Mouse (Mus musculus): ENCODE measurements around the gene Padi1. TPM values are rescaled to one million over a fixed set of nuclear protein-coding genes. Genes with fewer than 3 reads are reported as not detected.

Gene Padi1
- polyA plus RNA-seq, 1 experiment from 2014 or later = 0.02 TPM

GRCm38 (mm10) chr4:140860125-140860766 is 14.7 kb upstream of the Padi1 start:
- no peak for TF ChIP-seq EP300 (IDR thresholded peaks at IDR 0.05; ENCODE audit: low read depth)
- TF ChIP-seq CTCF (IDR thresholded peaks at IDR 0.05; ENCODE audit: low read depth) = no peak
- H3K36me3 ChIP-seq (replicated peaks; ENCODE audit: insufficient read depth, low read length) = no peaks in the 10 kb centered on the region
- H3K4me1 ChIP-seq (ENCODE audit: insufficient read depth) = peaks cover 47% of the 10 kb centered on the region
- ATAC-seq (peak; percentile 83), DNase-seq (peak; percentile 58)
- H3K27ac ChIP-seq (ENCODE audit: low read depth) = peak overlapping the region; percentile 79
- H3K9ac ChIP-seq (replicated peaks) = peak overlapping the region; percentile 56
- H3K4me3 ChIP-seq (ENCODE audit: low read depth, low read length) = peak overlapping the region; percentile 19
- WGBS (ENCODE audit: insufficient replicate concordance) = 32% methylated on average over 7 of the region's 7 CpGs
- no peaks in the 10 kb centered on the region for H3K9me3 ChIP-seq (ENCODE audit: low read length)
- no peaks in the 10 kb centered on the region for H3K27me3 ChIP-seq (ENCODE audit: insufficient read depth, low read length)
- H3K4me2 ChIP-seq (ENCODE audit: low read depth, low read length) = peak overlapping the region; percentile 67

- H3K4me2 ChIP-seq (ENCODE audit: low read depth, low read length) = peak overlapping the region; percentile 34
- WGBS (ENCODE audit: insufficient replicate concordance) = 63% methylated on average over 11 of the region's 11 CpGs
Measured at GRCm38 (mm10) chr4:140859291-140859690, 13.7 kb upstream of the Padi1 start.

GRCm38 (mm10) chr4:140857813-140858212 is 12.2 kb upstream of the Padi1 start:
- Histone ChIP-seq H3K36me3 (replicated peaks; ENCODE audit: insufficient read depth, low read length) (no peaks in the 10 kb centered on the region), H3K4me3 (ENCODE audit: low read depth, low read length) (no peak overlapping the region), H3K4me2 (ENCODE audit: low read depth, low read length) (no peak overlapping the region), H3K27me3 (ENCODE audit: insufficient read depth, low read length) (no peaks in the 10 kb centered on the region), H3K9me3 (ENCODE audit: low read length) (no peaks in the 10 kb centered on the region), H3K4me1 (ENCODE audit: insufficient read depth) (peaks cover 66% of the 10 kb centered on the region), H3K9ac (replicated peaks) (no peak overlapping the region), H3K27ac (ENCODE audit: low read depth) (no peak overlapping the region)
- no peak for ATAC-seq
- TF ChIP-seq EP300 (IDR thresholded peaks at IDR 0.05; ENCODE audit: low read depth) = no peak
- no peak for TF ChIP-seq CTCF (IDR thresholded peaks at IDR 0.05; ENCODE audit: low read depth)
- no peak for DNase-seq
- WGBS (ENCODE audit: insufficient replicate concordance) = 73% methylated on average over 7 of the region's 7 CpGs

More at GRCm38 (mm10) chr4:140859291-140859690, 13.7 kb upstream of the Padi1 start:
- DNase-seq (peak; percentile 61), ATAC-seq (no peak)
- H3K4me3 ChIP-seq (ENCODE audit: low read depth, low read length) = no peak overlapping the region
- peaks cover 53% of the 10 kb centered on the region for H3K4me1 ChIP-seq (ENCODE audit: insufficient read depth)
- no peak overlapping the region; the same call in 1 of the 2 replicates for H3K9ac ChIP-seq (replicated peaks)
- no peaks in the 10 kb centered on the region for H3K9me3 ChIP-seq (ENCODE audit: low read length)
- no peaks in the 10 kb centered on the region for H3K27me3 ChIP-seq (ENCODE audit: insufficient read depth, low read length)
- no peak for TF ChIP-seq EP300 (IDR thresholded peaks at IDR 0.05; ENCODE audit: low read depth)
- TF ChIP-seq CTCF (IDR thresholded peaks at IDR 0.05; ENCODE audit: low read depth) = no peak
- H3K27ac ChIP-seq (ENCODE audit: low read depth) = peak overlapping the region; percentile 35
- H3K36me3 ChIP-seq (replicated peaks; ENCODE audit: insufficient read depth, low read length) = no peaks in the 10 kb centered on the region

GRCm38 (mm10) chr4:140857041-140857440 is 11.5 kb upstream of the Padi1 start:
- Histone ChIP-seq H3K9me3 (ENCODE audit: low read length) (no peaks in the 10 kb centered on the region), H3K27ac (ENCODE audit: low read depth) (no peak overlapping the region), H3K9ac (replicated peaks) (no peak overlapping the region), H3K4me3 (ENCODE audit: low read depth, low read length) (no peak overlapping the region), H3K27me3 (ENCODE audit: insufficient read depth, low read length) (no peaks in the 10 kb centered on the region), H3K4me2 (ENCODE audit: low read depth, low read length) (no peak overlapping the region), H3K4me1 (ENCODE audit: insufficient read depth) (peaks cover 61% of the 10 kb centered on the region), H3K36me3 (replicated peaks; ENCODE audit: insufficient read depth, low read length) (no peaks in the 10 kb centered on the region)
- ATAC-seq (no peak), DNase-seq (no peak)
- WGBS (ENCODE audit: insufficient replicate concordance) = 62% methylated on average over 5 of the region's 5 CpGs
- TF ChIP-seq EP300 (IDR thresholded peaks at IDR 0.05; ENCODE audit: low read depth) = no peak
- TF ChIP-seq CTCF (IDR thresholded peaks at IDR 0.05; ENCODE audit: low read depth) = no peak

GRCm38 (mm10) chr4:140855151-140855550 is 9.6 kb upstream of the Padi1 start:
- Histone ChIP-seq H3K9me3 (ENCODE audit: low read length) (no peaks in the 10 kb centered on the region), H3K27me3 (ENCODE audit: insufficient read depth, low read length) (no peaks in the 10 kb centered on the region), H3K9ac (replicated peaks) (no peak overlapping the region), H3K36me3 (replicated peaks; ENCODE audit: insufficient read depth, low read length) (no peaks in the 10 kb centered on the region), H3K4me2 (ENCODE audit: low read depth, low read length) (peak overlapping the region; percentile 45), H3K4me1 (ENCODE audit: insufficient read depth) (peaks cover 47% of the 10 kb centered on the region), H3K4me3 (ENCODE audit: low read depth, low read length) (no peak overlapping the region), H3K27ac (ENCODE audit: low read depth) (peak overlapping the region; percentile 97)
- peak; percentile 95 for TF ChIP-seq EP300 (IDR thresholded peaks at IDR 0.05; ENCODE audit: low read depth)
- no peak for TF ChIP-seq CTCF (IDR thresholded peaks at IDR 0.05; ENCODE audit: low read depth)
- WGBS (ENCODE audit: insufficient replicate concordance) = 63% methylated on average over 10 of the region's 10 CpGs
- ATAC-seq (peak; percentile 85), DNase-seq (peak; percentile 56)

DNA sequence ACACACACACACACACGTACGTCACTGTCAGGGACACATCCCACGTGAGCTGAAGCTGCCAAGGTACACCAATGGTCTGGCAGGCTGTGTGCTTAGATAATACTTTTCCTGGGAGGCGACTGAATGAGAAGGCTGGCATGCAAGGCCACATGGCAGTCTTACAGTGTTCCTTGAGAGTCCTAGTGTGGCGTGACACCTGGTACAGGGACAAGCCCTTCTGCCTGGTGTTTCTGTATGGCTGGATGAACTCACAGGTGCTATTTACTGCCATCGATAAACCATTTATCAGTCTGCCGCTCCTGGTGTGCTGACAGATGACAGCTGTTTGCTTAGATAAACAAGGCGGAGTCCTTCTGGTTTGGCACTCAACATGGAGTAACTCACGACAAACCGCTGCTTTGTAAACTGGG is 8.9 kb upstream of the Padi1 start:
- H3K9me3 ChIP-seq (ENCODE audit: low read length) = no peaks in the 10 kb centered on the region
- TF ChIP-seq EP300 (IDR thresholded peaks at IDR 0.05; ENCODE audit: low read depth) (peak; percentile 99), CTCF (IDR thresholded peaks at IDR 0.05; ENCODE audit: low read depth) (no peak)
- peak; percentile 61 for DNase-seq
- peak; percentile 87 for ATAC-seq
- no peak overlapping the region for H3K4me3 ChIP-seq (ENCODE audit: low read depth, low read length)
- peaks cover 41% of the 10 kb centered on the region for H3K4me1 ChIP-seq (ENCODE audit: insufficient read depth)
- H3K9ac ChIP-seq (replicated peaks) = peak overlapping the region; percentile 44
- no peaks in the 10 kb centered on the region for H3K36me3 ChIP-seq (replicated peaks; ENCODE audit: insufficient read depth, low read length)
- H3K27me3 ChIP-seq (ENCODE audit: insufficient read depth, low read length) = no peaks in the 10 kb centered on the region
- peak overlapping the region; percentile 45 for H3K4me2 ChIP-seq (ENCODE audit: low read depth, low read length)
- WGBS (ENCODE audit: insufficient replicate concordance) = 32% methylated on average over 10 of the region's 10 CpGs
- peak overlapping the region; percentile 97 for H3K27ac ChIP-seq (ENCODE audit: low read depth)
